Mouse (Mus musculus) CH12.LX (cell line): Measurements from ENCODE around the gene Kcnma1.

Source experiments
- CTCF ChIP-seq, 2 experiments: IDR thresholded peaks in 1 of 2; conservative IDR thresholded peaks in 1 of 2; 2 replicates each; pipeline ENCODE4 v1.5.1; 2011 to 2012; ENCODE audit warnings: low read depth in 2 of 2, low read length in 2 of 2, improper control_type of control experiment in 1 of 2, inconsistent platforms in 1 of 2, mild to moderate bottlenecking in 1 of 2, moderate library complexity in 1 of 2
- EP300 ChIP-seq: IDR thresholded peaks from 2 replicates; pipeline ENCODE4 v1.6.1; 2011; ENCODE audit warnings: low read length, improper control_type of control experiment
- HCFC1 ChIP-seq: IDR thresholded peaks from 2 replicates; pipeline ENCODE4 v1.6.1; 2012; ENCODE audit warnings: low read depth, mild to moderate bottlenecking, inconsistent platforms, low read length, improper control_type of control experiment
- MAFK ChIP-seq: IDR thresholded peaks from 2 replicates; pipeline ENCODE4 v1.6.1; 2011; ENCODE audit warnings: low read length, improper control_type of control experiment; ENCODE audit not compliant: insufficient replicate concordance
- POLR2A ChIP-seq: IDR thresholded peaks from 2 replicates; pipeline ENCODE4 v1.6.1; 2011; ENCODE audit warnings: low read depth, mild to moderate bottlenecking, improper control_type of control experiment, low read length
- POLR2AphosphoS2 ChIP-seq: IDR thresholded peaks from 2 replicates; pipeline ENCODE4 v1.6.1; 2011; ENCODE audit warnings: low read depth, low read length, improper control_type of control experiment
- UBTF ChIP-seq: IDR thresholded peaks from 2 replicates; pipeline ENCODE4 v1.6.1; 2012; ENCODE audit warnings: low read depth, mild to moderate bottlenecking, inconsistent platforms, low read length, improper control_type of control experiment, moderate library complexity
- ZMIZ1 ChIP-seq: IDR thresholded peaks from 2 replicates; pipeline ENCODE4 v1.6.1; 2012; ENCODE audit warnings: low read depth, mild to moderate bottlenecking, inconsistent platforms, low read length, improper control_type of control experiment

DNA sequence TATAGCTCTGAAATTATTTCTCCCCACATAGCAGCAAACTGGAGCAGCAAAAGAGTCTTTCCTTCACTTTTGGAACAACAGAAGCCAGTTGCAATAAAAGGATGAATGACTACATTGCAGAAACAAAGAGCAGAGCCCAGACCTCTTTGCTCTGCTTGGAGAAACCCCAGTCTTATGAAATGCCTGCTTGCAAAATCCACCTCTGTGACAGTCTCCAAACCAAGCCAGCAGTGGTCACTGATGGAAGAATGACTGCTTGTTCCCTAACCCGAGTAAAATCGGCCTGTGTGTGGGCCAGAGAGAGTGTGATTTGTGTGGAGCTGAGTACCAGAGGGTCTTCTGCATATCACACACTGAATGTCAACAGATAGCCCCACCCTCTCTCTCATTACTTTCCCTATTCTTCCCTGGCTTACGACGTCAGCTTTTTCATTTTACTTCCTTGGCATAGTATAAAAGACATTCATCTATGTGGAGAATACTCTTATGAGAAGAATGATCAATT is 518.0 kb downstream of the Kcnma1 start:
- no peak for TF ChIP-seq POLR2A
- no peak for TF ChIP-seq POLR2AphosphoS2
- no peak for TF ChIP-seq CTCF (conservative IDR thresholded peaks at IDR 0.05 in 1 of 2, IDR thresholded peaks at IDR 0.05 in 1 of 2; ENCODE audit: low read depth in 2 of 2, low read length in 2 of 2)
- no peak for TF ChIP-seq MAFK
- TF ChIP-seq HCFC1, result no peak
- no peak for TF ChIP-seq EP300
- TF ChIP-seq UBTF, result no peak
- TF ChIP-seq ZMIZ1, result no peak
